Mouse (Mus musculus): ENCODE data around the gene Vamp1.

The Vamp1 gene

GRCm38 (mm10) chr6:125213129-125213528 lies 2.2 kb upstream of the Vamp1 start:
- DNase-seq (ENCODE audit: low spot score in 2 of 2): no peak

DNA sequence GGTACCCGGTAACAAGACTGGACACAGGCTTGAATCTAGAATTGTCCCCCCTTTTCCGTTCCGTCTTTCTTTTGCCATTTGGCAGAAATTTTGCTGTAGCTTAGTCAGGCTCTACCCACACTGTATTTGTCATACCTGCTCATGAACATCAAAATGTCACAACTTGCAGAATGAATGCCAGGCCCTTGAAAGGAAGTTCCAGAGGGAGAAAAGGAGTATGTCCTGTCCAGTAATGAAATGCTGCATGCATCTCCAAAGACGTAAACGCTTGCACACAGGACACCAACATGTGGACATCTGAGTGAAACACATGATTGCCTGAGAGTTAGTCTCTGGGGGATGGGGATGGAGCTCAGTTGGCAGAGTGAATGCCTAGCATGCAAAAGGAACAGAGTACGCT lies 1.6 kb upstream of the Vamp1 start:
- no peak for DNase-seq (ENCODE audit: low spot score in 2 of 2)

GRCm38 (mm10) chr6:125216898-125217297 lies 1.5 kb downstream of the Vamp1 start:
- no peak for DNase-seq (ENCODE audit: low spot score in 2 of 2)

- no peak for DNase-seq (ENCODE audit: low spot score in 2 of 2)
Observed at GRCm38 (mm10) chr6:125217899-125218298, 2.5 kb downstream of the Vamp1 start.

- peak; percentile 64 to 75 for DNase-seq (ENCODE audit: low spot score in 2 of 2)
Observed at GRCm38 (mm10) chr6:125218963-125219362, 3.6 kb downstream of the Vamp1 start.

- DNase-seq (ENCODE audit: low spot score in 2 of 2): no peak
Observed at GRCm38 (mm10) chr6:125221115-125221745, 5.9 kb downstream of the Vamp1 start.

DNA sequence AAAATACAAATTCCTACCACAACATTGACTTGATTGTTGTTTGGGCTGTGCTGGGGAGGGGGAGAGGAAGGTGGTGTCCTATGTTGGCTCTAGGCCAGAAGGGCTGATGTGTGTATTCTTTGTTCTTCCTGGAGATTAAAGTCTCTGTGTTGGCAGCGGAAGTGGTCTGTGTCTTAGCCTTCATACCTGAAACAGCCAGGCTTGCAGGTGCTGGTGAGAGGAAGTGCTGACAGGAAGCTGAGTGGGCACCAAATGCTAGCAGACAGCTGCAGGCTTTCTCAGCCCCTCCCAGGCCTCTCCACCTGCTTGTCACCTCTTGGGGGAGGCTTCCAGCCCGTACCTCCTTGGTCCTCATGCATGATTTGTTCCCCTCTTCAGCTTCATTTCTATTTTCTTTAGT lies 6.8 kb downstream of the Vamp1 start:
- DNase-seq (ENCODE audit: low spot score in 2 of 2): peak; percentile 71 to 84

DNA sequence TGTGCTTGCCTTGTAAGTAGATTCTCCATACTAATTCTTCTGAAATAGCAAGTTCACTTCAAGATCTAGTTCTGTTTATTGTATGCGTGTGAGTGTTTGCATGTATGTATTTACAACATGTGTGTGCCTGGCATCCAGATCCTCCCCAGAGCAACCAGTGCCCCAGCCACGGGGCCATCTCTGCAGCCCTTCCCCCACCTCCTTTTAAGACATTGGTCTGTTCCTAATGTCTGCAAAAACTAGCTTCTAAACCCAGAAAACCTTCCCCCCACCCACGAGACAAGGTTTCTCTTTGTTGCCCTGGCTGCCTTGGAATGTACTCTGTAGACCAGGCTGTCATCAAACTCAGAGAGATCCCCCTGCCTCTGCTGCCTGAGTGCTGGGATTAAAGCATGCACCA lies 7.2 kb downstream of the Vamp1 start:
- no peak for DNase-seq (ENCODE audit: low spot score in 2 of 2)

GRCm38 (mm10) chr6:125225518-125226115 lies 10.3 kb downstream of the Vamp1 start:
- peak in 1 of 2 experiments; percentile 39 for DNase-seq (ENCODE audit: low spot score in 2 of 2)

GRCm38 (mm10) chr6:125230571-125230970 lies 15.2 kb downstream of the Vamp1 start:
- DNase-seq (ENCODE audit: low spot score in 2 of 2): no peak

DNA sequence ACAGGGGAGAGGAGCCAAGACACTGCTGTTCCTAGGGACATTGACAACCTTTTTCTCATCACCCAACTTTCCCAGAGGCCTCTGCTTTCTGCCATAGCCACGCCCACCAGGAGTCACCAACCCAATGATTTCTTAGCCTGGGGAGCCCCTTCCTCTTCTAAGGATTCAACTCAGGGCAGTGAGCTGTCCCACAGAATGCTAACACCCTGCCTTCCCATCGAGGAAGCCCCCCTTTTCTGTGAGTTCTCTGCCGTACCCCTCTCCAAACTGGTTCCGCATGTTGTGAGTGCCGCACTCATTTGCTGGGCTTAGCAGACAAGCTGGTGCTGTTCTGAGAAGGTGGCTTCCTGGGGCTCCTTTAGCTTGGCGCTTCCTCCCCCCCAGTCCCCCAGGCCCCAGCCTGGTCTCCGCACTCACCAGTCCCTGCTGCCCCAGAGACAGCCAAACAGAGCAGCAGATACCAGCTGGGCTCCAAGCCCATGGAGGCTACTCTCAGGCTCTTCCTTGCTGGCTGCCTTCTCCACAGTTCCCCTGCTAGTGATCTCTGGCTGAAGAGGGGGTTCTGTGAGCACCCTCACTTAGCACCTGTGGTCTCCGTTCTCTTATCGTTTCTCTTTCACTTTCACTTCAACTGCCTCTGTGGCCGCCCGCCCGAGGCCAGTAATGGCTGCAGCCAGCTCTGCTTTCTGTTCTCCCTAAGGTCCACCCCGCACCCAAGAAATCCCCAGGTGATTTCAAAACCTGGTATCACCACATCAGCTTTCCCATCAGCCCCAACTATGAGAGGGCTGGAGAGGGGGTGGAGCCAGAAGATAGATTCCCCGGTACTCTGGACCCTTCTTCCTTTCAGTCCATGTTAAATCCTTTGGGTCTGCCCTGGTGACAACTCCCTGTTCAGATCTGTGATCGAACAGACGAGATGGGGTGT lies 16.0 kb downstream of the Vamp1 start, which contains the start of gene Tapbpl:
TSS of gene Tapbpl (minus strand) at position 744 of the 928 bp plus-strand sequence.
- peak; percentile 76 to 83 for DNase-seq (ENCODE audit: low spot score in 2 of 2)

- no peak for DNase-seq (ENCODE audit: low spot score in 2 of 2)
Observed at GRCm38 (mm10) chr6:125232045-125232437, 16.7 kb downstream of the Vamp1 start.

- DNase-seq (ENCODE audit: low spot score in 2 of 2): no peak
Observed at GRCm38 (mm10) chr6:125232516-125232915, 17.2 kb downstream of the Vamp1 start.

DNA sequence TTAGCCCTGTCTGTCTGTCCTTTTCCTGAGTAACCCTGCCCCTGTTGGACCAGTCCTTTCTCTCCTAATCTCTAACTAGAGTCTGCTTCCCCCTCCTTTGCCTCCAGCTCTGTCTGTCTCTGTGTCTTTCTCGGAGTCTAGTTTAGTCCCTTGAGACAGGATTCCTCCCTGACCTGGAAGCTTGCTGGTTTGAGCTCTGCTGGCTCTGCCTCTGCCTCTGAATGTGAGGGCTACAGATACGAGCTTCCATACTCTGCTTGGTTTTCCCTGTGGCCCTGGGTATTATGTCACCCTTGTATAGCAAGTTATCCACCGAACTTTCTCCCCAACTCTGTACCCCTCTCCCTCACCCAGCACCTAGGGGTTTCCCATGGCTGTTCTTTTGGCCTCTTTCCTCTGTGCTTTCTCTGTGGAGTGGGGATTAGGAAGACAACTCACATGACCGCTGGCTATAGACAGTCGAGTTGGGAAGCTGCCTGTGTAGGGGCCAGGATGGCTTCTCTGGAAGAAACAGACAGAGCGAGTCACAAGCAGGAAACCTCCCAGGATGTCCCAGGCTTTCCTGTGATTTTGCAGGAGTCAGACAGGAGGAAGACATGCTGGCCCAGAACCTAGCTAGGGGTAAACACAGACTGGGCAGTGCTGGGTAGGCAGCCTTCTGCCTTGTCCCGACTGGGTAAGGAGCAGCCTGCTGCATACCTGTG lies 18.6 kb downstream of the Vamp1 start:
- DNase-seq (ENCODE audit: low spot score in 2 of 2): no peak

DNA sequence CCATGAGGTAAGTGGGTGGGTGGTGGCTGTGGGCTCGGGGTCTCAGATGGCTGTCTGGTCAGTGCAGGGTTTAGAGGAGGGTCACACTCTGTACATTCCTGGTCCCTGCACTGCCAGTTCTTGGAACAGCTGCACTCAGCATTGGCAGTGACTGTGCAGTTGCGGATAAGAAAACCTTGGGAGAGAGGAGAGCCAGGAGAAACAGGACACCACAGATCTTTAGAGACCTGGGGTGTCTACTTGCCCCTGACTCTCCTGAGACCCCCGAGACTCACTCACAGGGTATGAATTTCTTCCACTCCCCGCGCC lies 19.1 kb downstream of the Vamp1 start:
- DNase-seq (ENCODE audit: low spot score in 2 of 2): no peak

DNA sequence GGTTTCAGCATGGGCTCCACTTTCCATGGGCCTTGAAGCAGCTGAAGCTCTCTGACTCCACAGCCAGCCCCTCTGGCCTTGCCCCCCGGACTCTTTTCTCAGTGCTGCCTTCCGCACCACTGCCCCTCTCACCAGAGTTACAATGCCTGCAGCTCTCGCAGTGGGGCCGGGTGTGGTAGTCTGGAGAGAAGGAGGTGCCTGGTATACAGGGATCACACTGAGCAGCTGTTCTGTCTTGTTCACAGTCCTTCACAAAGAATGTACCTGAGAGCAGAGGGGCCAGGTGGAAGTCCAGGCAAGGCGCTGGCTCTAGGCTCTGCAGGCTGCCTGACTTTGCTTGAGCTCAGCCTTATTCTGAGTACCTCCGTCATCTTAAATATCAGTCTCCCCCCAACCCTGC lies 21.0 kb downstream of the Vamp1 start:
- no peak for DNase-seq (ENCODE audit: low spot score in 2 of 2)

- DNase-seq (ENCODE audit: low spot score in 2 of 2): peak; percentile 50 to 55
Observed at GRCm38 (mm10) chr6:125236782-125237181, 21.4 kb downstream of the Vamp1 start, which contains the start of gene Cd27. TSS of gene Cd27 (minus strand) at chr6:125237010.

GRCm38 (mm10) chr6:125237421-125237820 lies 22.1 kb downstream of the Vamp1 start:
- DNase-seq (ENCODE audit: low spot score in 2 of 2): no peak

DNA sequence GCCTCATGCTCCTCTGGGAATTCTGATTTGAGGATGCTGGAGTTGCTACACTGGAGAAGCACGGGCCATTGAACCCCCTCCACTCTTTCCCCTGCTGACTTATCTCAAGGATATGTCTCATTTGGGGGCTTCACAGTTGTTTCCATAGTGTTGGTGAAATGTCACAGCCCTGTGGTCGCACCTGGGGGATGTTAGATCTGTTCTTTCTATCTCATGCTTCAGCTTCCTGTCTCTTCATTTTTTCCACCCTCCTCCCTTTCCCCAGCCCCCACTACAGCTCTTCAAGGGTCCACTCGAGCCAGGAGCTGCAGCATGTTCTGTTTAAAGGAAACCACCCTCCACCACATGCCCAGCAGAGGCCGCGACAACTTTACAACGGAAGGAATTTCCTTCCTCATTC lies 23.0 kb downstream of the Vamp1 start:
- DNase-seq (ENCODE audit: low spot score in 2 of 2): no peak

DNA sequence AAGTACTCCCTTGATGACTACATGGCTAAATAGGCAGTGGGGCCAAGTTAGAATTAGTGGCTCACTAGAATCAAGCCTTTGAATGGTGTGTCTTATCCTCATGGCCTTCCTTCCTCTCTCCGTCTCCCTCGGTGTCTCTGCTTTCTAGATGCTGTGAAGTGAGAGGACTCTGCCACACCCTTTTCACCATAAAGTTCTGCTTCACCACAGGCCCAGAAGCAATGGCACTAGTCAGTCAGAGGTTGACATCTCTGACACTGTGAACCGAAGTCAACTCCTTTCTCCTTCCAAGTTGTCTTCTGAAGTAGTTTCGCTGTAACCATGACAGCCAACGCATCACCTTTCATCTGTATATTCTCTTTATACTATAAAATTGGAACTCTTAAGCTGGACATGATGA lies 24.2 kb downstream of the Vamp1 start:
- DNase-seq (ENCODE audit: low spot score in 2 of 2): no peak

DNA sequence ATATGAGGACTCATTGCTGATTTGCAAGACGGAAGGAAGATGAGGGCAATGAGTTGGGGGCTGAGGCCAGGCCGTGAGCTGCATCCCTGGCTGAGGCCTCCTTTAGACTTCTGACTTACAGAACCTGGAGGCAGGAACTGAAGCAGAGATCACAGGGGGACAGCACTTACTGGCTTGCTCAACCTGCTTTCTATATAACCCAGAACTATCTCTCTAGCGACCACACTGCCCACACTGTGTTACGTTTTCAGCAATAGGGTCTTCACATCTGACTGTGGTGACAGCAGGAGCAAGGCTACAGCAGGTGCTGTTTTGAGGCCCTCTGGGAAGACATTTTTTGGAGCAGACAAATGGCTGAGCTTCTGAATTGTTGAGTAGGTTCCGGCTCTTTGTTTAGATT lies 25.3 kb downstream of the Vamp1 start:
- DNase-seq (ENCODE audit: low spot score in 2 of 2): no peak

GRCm38 (mm10) chr6:125241566-125241965 lies 26.2 kb downstream of the Vamp1 start:
- DNase-seq (ENCODE audit: low spot score in 2 of 2): peak; percentile 65 to 70
